Mouse (Mus musculus): ENCODE results near the gene Prss27. TPM values are rescaled to one million over a fixed set of nuclear protein-coding genes. Genes with fewer than 3 reads are reported as not detected.

Prss27 gene
- not detected in 4 replicates for total RNA-seq (2023; ENCODE audit: inconsistent age)

DNA sequence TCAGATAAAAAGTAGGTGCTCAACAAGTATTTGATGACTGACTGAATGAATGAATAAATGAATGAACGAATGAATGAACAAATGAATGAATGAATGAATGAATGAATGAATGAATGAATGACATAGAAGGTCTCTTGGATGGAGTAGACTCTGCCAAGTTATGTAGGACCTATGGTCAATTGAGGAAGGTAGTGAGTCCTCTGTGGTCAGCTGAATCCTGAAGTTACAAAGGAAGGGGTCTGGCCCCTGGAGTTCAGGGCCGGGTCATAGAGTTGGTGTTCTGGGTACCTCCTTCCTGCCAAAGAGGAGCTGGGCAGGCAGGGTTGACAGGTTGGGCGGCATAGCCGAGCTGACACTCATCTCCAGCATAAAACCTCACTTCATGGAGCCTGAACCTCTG, at the start of gene Prss27:
Gene Prss27 (plus strand): TSS at position 301 of the 400 bp plus-strand sequence.

DNA sequence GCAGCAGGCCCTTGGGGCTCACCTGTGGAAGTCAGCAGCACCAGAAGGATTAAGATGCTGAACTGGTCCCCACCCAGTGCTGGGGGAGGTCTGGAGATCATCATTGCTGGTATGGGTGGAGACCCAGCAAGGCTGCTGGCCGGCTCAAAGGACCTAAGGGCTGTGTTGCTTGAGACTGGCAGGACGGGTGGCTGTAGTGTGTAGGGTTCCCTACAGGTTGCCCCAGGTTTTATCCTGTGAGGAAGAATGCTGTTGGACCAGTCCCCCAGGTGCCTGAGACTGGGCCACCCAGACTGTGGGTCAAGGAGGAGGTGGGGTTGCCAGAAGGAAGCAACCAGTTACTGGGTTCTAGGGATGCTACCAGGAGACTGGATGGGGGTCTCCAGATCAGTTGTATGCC, 40.0 kb upstream of the Prss27 start, which contains the start of gene Prss22:
Gene Prss22 (minus strand): TSS at position 200 of the 400 bp plus-strand sequence.

GRCm38 (mm10) chr17:24072919-24073696, 35.2 kb downstream of the Prss27 start, which contains the start of gene Kctd5:
TSS of gene Kctd5 (minus strand) at chr17:24073485.

Other genes with a start within 250 kb of the Prss27 start
- gene Srrm2, start 247.6 kb upstream of the Prss27 start, total RNA-seq (2023; ENCODE audit: inconsistent age), result 1,187 to 1,326 TPM (median 1,293 TPM) in 4 replicates
- 159 to 201 TPM (median 175 TPM) in 4 replicates for gene Elob, start 209.0 kb upstream of the Prss27 start, total RNA-seq (2023; ENCODE audit: inconsistent age)
- not detected in 4 replicates for gene Prss33, start 202.1 kb upstream of the Prss27 start, total RNA-seq (2023; ENCODE audit: inconsistent age)
- gene Prss32, start 194.3 kb upstream of the Prss27 start, total RNA-seq (2023; ENCODE audit: inconsistent age), result not detected in 4 replicates
- 0.69 TPM in 1 of 4 replicates, not detected in the others for gene Prss41, start 194.0 kb upstream of the Prss27 start, total RNA-seq (2023; ENCODE audit: inconsistent age)
- not detected in 4 replicates for gene Prss21, start 170.1 kb upstream of the Prss27 start, total RNA-seq (2023; ENCODE audit: inconsistent age)
- gene Dcpp1, start 157.3 kb upstream of the Prss27 start, total RNA-seq (2023; ENCODE audit: inconsistent age), result not detected in 4 replicates
- gene Dcpp2, start 157.3 kb upstream of the Prss27 start, total RNA-seq (2023; ENCODE audit: inconsistent age), result not detected in 4 replicates
- not detected in 4 replicates for gene Dcpp3, start 120.7 kb upstream of the Prss27 start, total RNA-seq (2023; ENCODE audit: inconsistent age)
- not detected in 4 replicates for gene Sbp, start 96.5 kb upstream of the Prss27 start, total RNA-seq (2023; ENCODE audit: inconsistent age)
- not detected in 4 replicates for gene Sbpl, start 82.9 kb upstream of the Prss27 start, total RNA-seq (2023; ENCODE audit: inconsistent age)
- gene Prss30, start 57.6 kb upstream of the Prss27 start, total RNA-seq (2023; ENCODE audit: inconsistent age), result not detected in 4 replicates
- gene Prss22, start 40.0 kb upstream of the Prss27 start, total RNA-seq (2023; ENCODE audit: inconsistent age), result not detected in 4 replicates
- gene Kctd5, start 35.3 kb downstream of the Prss27 start, total RNA-seq (2023; ENCODE audit: inconsistent age), result 28.2 to 33.1 TPM (median 30.9 TPM) in 4 replicates
- 64.1 to 73.9 TPM (median 67.7 TPM) in 4 replicates for gene Pdpk1, start 112.8 kb downstream of the Prss27 start, total RNA-seq (2023; ENCODE audit: inconsistent age)
- gene Amdhd2, start 125.6 kb downstream of the Prss27 start, total RNA-seq (2023; ENCODE audit: inconsistent age), result 35.6 to 45.5 TPM (median 38.6 TPM) in 4 replicates
- 233 to 260 TPM (median 250 TPM) in 4 replicates for gene Atp6v0c, start 131.6 kb downstream of the Prss27 start, total RNA-seq (2023; ENCODE audit: inconsistent age)
- gene Tbc1d24, start 167.4 kb downstream of the Prss27 start, total RNA-seq (2023; ENCODE audit: inconsistent age), result 0.61 to 1.9 TPM (median 0.68 TPM) in 4 replicates
- 0.19 to 0.48 TPM (median 0.32 TPM) in 4 replicates for gene Ntn3, start 171.4 kb downstream of the Prss27 start, total RNA-seq (2023; ENCODE audit: inconsistent age)
- gene Tedc2, start 182.7 kb downstream of the Prss27 start, total RNA-seq (2023; ENCODE audit: inconsistent age), result 7.8 to 10.4 TPM (median 9.1 TPM) in 4 replicates
- 8.9 to 15.0 TPM (median 12.2 TPM) in 4 replicates for gene Ccnf, start 213.3 kb downstream of the Prss27 start, total RNA-seq (2023; ENCODE audit: inconsistent age)